Mouse (Mus musculus) layer of hippocampus, postnatal 25 days (tissue): ENCODE data around the gene Depdc1b. TPM values are rescaled to one million over a fixed set of nuclear protein-coding genes. Genes with fewer than 3 reads are reported as not detected.

ENCODE experiments used
- DNase-seq, 2 experiments: peaks; one replicate each; pipeline ENCODE4 v3.0.0; 2022; ENCODE audit warnings: mixed read lengths in 2 of 2, low spot score in 1 of 2; ENCODE audit errors: extremely low spot score in 1 of 2
- total RNA-seq, 2 experiments: library from RNA; stranded (reverse); gene quantifications; 2 replicates each; pipeline ENCODE4 v1.2.3; 2021

The Depdc1b gene
- total RNA-seq, 2 experiments from 2014 or later = 1.1 TPM

DNA sequence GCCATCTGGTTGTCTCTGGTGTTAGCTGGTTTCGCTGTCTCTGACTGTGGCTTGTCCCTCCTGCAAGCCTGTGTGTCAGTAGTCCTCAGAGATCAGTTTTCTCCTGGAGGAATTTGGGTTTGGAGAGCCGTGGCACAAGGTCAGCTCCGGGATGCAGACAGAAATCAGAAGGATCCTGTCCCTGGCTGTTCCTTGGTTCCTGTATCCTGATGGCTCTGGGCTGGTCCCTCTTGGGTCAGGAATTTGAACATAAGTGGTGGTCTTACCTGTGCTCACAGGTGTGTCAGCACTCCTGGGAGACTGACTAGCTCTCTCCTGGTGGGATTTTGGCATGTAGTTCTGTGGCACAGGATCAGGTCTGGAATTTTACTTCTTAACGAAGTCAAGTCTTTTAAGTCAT, 29.6 kb downstream of the Depdc1b start:
- no peak for DNase-seq

DNA sequence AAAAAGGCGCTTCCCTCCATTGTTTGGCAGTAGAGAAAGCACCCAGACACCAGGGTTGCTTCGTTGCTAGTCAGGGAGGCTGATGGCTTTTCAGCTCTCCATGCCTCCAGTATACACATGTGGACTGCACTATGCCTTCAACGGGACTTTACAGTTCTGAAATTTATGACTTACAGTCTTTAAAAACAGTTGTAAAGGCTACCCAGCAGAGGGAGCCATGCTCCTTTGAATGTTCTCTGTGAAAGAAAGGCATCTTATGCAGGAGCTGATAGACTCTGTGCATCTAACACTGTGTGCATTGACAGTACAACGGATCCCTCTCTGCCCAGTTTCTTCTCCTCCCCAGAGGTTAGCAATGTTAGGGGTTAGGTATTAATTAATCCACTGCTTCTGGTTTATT, 30.9 kb downstream of the Depdc1b start:
- peak; percentile 28 to 60 for DNase-seq

DNA sequence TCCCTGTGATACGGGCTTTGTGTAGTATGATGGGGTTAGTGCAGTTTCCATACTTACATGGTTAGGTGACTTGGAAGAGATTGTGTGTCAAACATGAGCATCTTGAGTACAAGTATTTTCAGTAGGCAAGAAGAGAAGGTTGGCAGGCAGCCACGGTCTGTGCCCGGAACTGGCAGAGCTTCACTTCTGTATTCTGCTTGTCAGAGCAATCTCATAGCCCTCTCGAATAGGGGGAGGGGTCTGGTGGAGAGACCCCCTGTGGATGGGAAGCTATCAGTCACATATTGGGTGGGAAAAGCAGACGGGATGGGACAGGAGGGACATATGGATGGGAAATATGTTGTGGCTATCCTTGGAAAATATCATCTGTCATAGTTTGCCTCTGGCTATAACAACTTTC, 33.5 kb downstream of the Depdc1b start:
- peak in 1 of 2 experiments; percentile 50 for DNase-seq

DNA sequence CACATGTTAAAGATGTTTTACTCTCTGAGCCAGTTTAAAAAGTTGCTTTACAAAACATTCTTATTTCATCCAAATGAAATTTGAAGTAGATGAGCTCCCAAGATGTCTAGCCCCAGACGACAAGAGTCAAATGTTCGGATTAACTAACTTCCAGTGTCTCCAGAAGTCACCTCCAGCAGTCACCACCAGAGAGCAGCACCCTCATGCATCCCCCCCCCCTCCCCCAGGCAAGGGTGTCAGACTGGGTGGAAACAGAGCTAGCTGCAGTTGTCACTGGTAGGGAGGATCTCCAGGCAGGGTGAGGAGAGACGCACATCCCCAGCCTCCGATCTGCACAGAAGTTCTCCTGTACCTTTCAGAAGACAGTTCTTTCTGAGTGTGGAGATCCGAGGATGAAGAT, 37.6 kb downstream of the Depdc1b start:
- no peak for DNase-seq

DNA sequence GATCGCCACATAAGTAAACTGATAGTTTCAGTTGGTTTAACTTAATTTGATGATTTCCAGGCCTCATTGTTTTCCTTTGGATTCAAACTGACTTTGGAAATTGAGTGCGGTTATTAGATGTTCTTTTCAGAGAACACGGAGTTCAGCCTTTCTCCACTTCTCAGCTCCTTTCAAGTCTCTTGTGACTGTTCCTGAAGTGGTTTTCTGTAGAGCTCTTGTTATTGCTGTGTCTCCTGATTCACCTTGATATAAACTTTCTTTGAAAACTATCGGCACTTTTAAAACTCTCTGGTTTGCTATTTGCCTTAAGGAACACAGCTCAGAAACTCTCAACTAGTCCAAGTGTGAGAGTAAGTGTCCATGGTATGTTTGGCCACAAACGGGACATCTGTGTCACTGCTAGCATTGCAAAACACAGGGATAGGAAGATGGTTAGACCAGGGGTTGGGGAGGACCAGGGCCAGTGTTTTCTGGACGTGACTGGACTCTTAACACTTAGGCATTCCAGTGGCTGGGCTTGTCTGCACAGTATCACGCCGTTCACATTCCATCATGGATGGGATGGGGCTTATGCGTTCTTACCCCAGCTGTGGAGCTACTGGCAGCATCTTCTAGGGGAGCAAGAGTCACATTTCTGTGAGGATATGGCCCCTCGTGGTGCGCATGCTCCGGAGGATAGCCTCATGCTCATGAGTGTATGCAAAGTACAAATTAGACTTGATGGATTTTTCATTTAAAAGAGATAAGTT, 38.8 kb downstream of the Depdc1b start:
- DNase-seq = no peak

DNA sequence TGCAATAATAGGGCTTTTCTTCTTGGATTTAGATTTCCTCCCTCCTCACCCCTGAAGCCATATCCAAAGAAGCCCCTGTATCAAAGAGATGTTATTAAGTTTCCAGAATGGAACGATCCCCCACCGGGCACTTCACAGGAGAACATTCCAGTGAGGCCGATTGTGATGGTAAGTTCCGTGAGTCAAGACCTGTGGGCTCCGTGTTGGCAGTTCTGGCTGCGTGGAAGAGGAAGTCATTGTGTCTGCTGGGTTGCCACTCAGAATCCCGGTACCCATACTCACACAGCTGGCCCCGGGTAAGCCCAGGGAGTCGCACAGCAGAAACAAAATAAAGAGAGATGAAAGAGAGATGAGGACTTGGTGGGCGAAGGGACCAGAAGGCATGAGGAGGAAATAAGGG, 41.2 kb downstream of the Depdc1b start:
- DNase-seq = no peak

DNA sequence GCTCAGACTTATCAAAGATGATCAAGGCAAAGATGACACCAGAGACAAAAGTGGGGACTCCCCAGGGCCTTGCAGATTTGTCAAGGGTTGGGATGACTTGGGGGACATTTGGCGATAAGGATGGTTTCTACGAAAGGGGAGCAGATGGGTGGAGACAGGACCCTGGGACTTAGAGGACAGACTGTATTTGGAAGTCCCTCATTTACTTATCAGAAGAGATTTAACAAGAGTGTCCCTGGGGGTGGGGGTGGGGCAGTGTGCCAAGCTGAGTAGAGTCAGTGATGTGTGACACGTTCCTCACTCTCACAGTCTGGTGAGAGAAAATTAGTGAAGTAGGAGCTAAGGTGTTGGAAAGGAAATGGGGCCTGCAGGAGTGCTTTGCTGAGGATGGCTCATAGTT, 42.1 kb downstream of the Depdc1b start:
- no peak for DNase-seq

DNA sequence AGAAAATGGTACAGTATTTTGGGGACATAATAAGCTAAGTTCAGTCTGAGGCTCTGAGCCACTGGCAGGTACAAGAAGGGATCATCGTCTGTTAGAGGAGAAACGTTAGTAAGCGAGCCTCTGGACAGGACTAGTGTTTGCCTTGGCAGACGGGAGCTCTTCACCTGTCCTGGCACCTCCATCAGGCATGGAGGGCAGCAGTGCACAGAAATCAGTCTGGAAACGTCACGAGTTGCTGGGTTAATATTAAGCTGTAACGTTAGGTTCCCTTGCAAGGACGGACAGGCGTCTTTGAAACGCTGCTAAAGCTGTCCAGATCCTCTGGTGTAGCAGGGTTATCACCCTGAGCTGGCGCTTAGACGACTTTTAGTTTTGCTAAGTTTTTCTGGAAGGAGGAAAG, 51.4 kb downstream of the Depdc1b start:
- DNase-seq = no peak

DNA sequence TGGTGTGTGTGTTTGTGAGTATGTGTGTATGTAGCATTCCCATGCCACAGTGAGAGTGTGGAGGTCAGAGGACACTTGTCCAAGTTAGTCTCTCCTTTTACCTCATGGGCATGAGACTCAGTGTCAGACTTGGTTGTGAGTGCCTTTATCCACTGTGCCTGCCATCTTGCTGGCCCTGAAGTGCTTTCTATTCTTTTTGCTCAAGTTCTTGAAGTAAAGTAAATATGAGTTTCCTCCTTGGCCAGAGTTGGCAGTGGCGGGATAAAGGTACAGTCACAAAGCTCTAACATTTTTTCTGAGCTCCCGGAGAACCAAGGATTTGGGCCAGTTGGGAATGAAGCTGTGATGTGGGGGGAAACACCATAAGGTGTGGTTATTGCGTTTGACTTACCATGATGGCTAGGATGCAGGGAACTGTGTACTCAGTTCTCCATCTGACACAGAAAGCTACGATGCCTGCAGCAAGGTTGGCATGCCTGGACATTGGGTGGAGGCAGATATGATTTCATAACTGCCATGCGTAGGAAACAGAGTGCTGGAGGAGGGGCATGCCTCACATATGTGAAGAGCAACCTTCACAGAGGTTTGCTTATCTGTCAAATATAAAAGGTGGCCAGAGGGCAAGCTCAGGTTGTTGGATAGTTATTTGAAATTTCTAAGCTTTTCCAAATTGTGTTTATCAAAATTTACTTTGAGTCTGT, 54.3 kb downstream of the Depdc1b start:
- no peak for DNase-seq

DNA sequence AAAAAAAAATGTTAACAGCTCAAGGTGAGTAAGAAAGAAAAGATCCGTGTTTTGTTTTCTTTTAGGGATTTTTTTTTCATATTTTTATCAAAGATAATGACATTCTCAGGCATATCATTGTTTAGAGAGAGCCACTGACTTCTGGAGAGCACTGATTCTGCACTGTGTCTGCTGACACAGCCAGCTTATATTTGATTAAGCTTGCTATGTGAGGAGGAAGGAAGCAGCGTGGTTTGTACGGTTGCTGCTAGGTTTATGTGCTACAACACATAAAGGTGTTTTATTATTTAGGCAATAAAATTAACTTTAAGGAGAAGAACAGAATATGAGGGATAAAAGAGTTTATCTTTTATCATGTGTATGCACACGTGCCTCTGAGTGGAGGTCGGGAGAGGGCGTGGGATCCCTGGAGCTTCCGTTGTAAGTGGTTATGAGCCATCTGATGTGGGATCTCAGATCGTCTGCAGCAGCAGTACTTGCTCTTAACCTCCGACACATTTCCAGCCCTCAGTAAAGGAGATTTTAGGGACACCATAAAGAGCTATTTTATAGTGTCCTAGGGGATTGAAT, 55.3 kb downstream of the Depdc1b start:
- DNase-seq = no peak

DNA sequence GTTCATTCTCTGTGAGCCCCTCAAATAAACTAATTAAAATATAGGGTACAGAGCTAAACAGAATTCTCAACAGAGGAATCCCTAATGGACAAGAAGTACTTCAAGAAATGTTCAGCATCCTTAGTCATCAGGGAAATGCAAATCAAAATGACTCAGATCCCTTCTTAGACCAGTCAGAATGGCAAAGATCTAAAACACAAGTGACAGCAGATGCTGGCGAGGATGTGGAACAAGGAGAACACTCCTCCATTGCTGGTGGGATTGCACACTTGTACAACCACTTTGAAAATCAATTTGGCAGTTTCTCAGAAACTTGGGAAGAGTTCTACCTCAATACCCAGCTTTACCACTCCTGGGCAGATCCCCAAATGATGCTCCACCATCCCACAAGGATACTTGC, 57.1 kb downstream of the Depdc1b start:
- DNase-seq = no peak

DNA sequence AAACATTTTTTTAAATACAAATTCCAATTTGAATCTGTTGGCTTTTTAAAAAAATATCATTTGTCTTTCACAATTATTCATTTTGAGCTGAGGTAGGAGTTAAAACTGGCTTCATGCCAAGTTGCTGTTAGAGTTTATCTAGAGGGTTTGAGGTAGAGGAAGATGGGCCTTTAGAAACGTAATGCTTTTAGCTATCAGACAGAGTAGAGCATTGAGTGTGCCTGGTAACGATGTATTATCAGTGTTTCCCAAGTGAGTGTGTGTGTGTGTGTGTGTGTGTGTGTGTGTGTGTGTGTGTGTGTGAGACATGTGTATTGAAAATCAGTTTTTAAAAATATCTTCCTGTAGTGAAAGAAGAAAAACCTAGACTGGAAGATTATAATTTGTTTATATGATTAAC, 60.5 kb downstream of the Depdc1b start:
- no peak for DNase-seq

DNA sequence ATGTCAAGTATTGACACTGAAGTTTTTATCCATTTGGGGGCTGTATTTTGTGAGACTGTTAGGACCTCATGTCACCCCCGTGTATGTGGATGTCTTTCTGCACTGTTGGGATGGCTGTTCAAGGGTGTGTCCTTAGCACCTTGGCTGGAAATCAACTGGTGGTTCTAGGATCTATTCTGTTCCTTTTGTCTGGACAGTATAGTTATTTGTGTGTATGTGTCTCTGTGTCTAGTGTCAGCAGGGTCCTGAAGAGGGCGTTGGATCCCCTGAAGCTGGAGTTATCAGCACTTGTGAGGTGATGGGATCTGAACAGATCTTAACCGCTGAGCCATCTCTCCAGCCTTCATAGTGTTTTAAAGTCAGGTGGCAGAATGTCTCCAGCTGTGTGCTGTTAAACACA, 65.0 kb downstream of the Depdc1b start:
- no peak for DNase-seq

DNA sequence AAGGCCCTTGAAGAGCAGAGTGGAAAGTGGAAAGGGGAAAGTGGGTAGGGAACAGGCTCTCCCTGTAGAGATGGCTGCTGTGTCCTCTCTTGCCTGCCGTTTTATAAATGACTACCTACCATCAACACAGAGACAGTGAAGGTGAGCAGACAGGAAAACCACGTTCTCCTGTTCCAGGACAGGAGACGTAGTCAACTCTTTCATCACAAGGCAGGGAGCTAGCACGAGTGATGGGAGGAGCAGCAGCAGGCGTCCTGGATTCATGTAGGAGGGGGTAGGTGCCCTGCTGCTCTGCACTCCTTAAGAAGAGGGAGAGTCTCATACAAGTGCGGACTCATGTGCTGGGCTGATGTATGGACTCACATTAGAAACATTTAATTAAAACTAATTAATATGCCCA, 66.9 kb downstream of the Depdc1b start:
- DNase-seq = no peak

DNA sequence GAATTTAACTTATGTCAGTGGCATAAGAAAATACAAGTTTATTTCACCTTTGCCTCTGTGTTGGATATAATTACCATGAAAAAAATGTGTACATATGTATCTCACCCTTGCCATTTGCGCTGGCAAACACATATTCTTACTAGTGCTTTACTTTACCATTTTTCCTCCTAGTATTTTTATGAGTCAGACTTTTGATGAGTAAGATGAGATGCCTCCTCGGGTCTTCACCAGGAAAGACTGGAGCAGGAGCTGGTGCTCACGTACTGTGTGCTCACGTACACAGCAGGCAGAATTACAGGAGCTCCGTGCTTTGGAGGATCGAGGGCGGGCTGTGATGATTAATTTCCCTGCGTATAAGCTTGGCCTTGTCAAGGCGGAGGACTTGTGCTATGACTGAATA, 69.9 kb downstream of the Depdc1b start:
- no peak for DNase-seq

DNA sequence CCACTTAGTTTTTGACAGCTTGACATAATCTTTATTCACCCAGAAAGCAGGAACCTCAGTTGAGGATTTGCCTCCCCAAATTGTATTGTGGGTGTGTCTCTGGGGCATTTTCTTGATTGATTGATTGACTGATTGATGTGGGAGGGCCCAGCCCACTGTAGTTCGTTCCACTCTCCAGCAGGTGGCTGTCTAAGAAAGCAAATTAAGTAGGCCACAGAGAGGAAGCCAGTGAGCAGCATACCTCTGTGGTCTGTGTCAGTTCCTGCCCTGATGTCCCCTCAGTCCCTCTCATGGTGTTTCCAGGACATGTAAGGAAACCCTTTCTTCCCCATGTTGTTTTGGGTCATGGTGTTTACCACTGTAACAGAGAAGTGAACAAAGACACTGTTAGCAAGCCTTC, 74.4 kb downstream of the Depdc1b start:
- peak; percentile 28 to 45 for DNase-seq

DNA sequence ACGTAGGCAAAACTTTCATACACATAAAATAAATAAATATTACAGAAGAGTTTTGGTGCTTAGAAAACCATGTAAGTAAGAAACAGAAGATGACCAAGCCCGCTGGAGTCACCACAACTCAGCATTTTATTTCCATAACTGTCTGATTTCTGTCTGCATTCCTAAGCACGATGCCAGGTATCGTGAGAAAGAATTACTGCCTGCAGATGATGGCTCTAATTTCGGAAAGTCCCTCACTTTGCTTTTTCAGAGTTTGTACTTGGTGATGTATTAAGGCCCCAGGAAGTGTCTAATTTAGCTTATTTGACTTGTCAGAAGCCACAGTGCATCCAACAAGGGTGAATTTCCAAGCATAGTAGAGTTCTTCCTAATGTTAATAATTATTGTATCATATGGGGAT, 87.1 kb downstream of the Depdc1b start:
- no peak for DNase-seq

DNA sequence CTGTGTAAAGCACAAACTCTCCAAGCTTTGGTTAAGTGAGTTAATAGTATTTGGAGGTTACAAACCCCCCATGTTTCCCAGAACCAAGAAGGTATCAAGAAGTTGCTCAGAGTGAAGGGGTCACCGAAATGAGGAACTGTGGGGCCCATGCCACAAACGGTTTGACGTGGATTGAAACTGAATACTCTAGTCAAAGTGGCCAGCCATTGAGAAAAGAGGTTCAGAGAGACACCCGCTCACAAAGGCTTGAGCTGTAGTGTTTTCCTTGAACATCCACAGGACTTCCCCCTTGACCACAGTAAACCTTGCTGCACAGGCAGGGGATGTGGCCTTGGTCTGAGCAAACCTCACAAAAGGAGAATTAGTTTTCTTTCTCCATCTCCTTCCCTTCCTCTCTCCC, 88.2 kb downstream of the Depdc1b start:
- no peak for DNase-seq

DNA sequence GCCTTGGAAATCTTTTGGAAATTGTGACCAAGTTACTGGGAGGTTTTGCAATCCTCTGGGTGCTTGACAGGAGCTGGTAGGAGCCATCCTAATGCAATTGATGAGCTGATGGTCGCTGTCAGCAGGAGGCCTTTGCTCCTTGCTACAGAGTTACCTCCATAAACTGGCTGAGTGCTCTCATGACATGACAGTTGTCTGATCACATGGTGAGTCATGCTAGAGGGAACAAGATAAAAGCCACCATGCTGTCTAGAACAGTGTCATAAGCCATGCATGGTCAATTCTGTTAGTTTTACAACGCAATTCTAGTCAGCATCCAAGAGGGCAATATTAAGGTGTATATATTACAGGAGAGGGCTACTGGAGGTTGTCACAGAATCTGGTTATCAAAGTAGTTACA, 99.3 kb downstream of the Depdc1b start:
- DNase-seq = no peak

DNA sequence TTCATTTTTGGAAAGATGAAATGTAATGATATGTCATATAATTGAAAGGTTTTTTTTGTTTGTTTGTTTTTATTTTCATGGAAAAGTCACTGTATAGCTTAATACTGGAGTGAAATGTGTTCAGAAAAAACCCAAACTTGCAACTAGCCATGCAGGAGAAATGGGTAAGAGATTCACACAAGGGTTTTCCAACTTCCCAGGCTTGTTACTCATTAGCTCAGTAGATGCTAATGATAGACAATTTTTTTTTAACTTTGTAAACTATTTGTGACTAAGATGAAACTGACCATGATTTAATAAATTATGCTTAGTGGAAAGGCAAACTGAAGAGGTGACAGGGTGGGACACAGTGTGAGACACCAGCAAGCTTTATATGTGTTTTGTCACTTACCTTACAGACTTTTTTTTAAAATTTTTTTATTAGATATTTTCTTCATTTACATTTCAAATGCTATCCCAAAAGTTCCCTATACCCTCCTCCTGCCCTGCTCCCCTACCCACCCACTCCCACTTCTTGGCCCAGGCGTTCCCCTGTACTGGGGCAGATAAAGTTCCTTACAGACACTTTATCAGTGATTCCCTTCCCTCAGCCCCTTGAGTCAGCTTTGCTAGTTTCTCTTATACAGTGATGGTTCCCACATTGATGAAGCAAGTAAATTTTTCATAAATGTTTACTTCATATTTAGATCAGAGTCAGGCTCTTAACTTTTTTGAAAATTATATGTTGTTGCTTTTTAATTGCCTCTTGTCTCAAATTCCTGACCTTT, 102.8 kb downstream of the Depdc1b start:
- DNase-seq = no peak

DNA sequence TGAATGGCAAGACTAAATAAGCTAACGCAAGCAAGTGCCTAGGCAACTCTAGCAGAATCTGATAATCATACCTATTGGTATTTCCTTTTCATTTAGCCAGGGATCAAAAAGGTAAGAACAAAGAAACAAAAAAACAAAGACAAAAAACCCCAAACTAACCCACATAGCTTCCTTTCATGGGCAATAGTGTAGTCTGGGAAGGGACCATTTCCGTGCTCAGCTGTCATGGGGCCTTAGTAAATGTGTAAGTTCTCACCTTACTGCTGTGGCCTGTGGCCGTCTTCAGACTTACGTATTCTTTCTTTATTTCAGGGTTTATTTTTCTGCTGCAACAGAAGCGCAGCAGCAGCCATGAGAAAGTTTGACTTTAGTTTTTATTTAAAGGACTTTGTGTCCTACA, 110.2 kb downstream of the Depdc1b start:
- no peak for DNase-seq
